Mouse (Mus musculus): ENCODE measurements around the gene Tnfsfm13.
"Not testable (repeated sequence)": the region's sequence is repeated elsewhere in the genome, so short reads cannot be mapped to it uniquely, and the experiment has no call there.

Tnfsfm13 gene

DNA sequence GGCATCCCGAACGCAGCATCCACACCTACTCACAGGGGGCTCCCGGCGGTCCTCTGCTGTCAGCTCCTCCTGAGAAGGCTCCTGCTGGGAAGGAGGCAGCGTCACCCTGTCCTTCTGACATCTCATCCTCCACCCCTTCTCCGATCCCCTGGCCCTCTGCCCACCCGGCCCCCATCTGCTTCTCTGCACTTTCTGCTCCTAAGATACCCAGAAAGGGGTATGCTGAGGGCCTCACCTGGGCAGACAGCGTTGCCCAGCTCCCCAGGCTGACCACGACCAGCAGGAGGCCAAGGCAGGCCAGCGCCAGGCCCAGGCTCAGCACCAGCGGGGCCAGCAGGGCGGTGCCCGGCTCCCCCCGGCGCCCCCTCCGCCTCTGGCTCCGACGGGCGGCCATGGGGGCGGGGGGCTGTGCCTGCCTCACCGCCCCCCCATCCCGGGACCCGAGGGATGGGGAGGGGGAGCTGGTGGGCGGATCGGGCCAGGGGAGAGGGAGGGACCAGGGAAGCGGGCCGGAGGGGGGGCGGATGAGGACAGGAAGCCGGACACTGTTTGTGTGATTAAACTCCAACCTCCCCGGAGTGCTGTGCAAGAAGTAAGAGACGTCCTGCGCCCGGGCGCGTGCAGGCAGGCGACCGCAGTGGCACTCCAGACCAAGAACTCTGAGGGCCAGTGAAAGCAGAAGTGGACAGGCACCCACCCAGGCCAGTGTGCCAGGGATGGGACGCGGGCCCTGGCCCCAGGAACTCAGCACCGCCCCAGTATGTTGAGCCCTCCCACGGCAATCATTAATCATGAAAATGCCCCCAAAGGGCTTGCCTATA is at the start of gene Tnfsfm13, which contains the start of gene Tnfsf12:
Gene Tnfsfm13 (minus strand): TSS at position 738 of the 821 bp plus-strand sequence.
Gene Tnfsf12 (minus strand): TSS at position 489 of the 821 bp plus-strand sequence.
- DNase-seq (ENCODE audit: low read depth, low spot score) = no peak

DNA sequence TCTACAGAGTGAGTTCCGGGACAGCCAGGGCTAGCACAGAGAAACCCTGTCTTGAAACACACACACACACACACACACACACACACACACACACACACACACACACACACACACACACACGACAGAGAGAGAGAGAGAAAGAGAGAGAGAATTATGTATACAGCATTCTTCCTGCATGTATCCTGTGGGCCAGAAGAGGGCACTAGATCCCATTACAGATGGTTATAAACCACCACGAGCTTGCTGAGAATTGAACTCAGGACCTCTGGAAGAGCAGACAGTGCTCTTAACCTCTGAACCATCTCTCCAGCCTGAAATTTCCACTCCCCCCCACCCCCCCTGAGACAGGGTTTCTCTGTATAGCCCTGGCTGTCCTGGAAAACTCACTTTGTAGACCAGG is 35.5 kb upstream of the Tnfsfm13 start:
- not testable (repeated sequence) for DNase-seq (ENCODE audit: low read depth, low spot score)

DNA sequence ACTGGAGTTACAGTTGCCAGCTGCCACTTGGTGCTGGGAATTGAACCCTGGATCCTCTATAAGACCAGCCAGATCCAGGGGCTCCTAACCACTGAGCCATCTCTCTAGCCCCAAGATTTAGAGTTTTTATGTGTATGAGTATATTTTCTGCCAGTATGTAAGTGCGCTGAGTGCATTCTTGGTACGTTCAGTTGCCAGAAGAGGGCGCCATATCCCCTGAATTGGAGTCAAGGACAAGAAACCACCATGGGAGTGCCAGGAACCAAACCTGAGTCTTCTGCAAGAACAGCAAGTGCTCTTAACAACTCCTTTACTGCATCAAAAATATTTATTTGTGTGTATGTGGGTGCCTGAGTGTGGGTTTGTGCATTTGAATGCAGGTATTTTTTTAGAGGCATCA is 33.2 kb upstream of the Tnfsfm13 start:
- DNase-seq (ENCODE audit: low read depth, low spot score) = no peak

DNA sequence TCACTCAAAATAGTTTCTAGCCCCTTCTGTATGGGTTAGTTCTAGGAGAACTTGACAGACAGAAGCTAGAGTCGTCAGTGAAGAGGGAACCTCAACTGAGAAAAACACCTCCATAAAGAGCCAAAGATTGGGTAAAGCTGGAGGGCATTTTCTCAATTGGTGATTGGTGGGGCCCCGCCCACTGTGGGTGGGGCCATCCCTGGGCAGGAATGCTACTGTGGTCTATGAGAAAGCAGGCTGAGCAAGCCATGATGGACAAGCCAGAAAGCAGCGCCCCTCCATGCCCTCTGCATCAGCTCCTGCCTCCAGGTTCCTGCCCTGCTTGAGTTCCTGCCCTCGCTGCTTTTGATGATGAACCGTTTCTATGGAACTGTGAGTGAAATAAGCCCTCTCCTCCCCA is 30.1 kb upstream of the Tnfsfm13 start:
- no peak for DNase-seq (ENCODE audit: low read depth, low spot score)

GRCm38 (mm10) chr11:69723074-69723473 is 27.2 kb upstream of the Tnfsfm13 start:
- DNase-seq (ENCODE audit: low read depth, low spot score) = no peak

DNA sequence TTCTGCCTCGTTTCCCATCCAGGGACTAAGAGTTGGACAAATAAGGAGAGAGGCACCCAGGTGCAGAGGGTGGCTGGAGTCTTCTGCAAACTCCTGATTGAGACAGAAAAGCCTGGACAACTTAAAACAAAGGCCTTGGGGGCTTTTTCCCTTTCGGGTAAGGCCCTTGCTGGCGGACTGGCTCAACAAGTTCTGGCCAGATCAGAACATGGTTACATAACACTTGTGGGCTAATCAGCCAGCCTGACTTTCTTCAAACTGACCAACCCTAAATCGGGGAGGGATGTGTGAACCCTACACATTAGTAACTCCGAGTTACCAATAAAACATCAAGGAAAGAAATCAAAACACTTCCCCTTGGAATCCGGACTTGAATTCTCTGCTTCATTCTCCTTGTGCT is 25.0 kb upstream of the Tnfsfm13 start:
- DNase-seq (ENCODE audit: low read depth, low spot score) = no peak

DNA sequence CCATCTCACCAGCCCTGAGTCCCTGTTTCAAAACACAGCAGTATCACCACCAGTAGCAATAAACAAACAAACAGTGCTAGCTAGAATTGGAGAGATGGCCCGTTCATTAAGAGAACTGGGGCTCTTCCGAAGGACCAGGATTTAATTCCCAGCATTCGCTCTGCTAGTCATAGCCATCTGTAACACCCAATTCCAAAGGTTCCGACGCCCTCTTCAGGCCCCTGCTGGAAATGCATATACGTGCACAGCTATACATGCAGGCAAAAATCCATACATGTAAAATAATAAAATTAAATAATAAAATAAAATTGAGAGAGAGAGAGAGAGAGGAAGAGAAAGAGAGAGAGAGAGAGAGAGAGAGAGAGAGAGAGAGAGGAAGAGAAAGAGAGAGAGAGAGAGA is 23.5 kb upstream of the Tnfsfm13 start:
- DNase-seq (ENCODE audit: low read depth, low spot score) = no peak

- no peak for DNase-seq (ENCODE audit: low read depth, low spot score)
These were observed 22.8 kb upstream of the Tnfsfm13 start for GRCm38 (mm10) chr11:69718661-69719060.

GRCm38 (mm10) chr11:69716953-69717352 is 21.1 kb upstream of the Tnfsfm13 start:
- no peak for DNase-seq (ENCODE audit: low read depth, low spot score)

DNA sequence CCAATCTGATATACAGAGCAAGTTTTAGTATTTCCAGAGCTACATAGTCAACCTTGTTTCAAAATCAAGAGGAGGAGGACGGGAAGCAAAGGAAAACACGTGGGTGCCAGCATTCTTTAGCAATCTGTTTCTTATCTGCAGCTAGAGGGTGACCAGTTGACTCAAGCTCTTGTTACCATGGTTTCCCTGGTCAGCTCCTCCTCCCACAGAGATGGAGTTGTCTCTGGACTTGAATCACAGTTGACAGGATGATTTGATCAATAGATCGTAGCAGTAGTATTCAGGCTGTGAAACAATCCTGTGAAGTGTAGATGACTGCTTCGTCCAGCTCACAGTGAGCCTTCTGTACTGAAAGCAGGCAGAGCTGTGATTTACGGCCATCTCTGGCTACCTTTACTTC is 20.0 kb upstream of the Tnfsfm13 start:
- no peak for DNase-seq (ENCODE audit: low read depth, low spot score)

- DNase-seq (ENCODE audit: low read depth, low spot score) = no peak
These were observed 19.6 kb upstream of the Tnfsfm13 start for GRCm38 (mm10) chr11:69715482-69715881.

- DNase-seq (ENCODE audit: low read depth, low spot score) = no peak
These were observed 18.9 kb upstream of the Tnfsfm13 start for GRCm38 (mm10) chr11:69714636-69715329.

GRCm38 (mm10) chr11:69712954-69713672 is 17.2 kb upstream of the Tnfsfm13 start:
- DNase-seq (ENCODE audit: low read depth, low spot score) = no peak

- DNase-seq (ENCODE audit: low read depth, low spot score) = no peak
These were observed 15.2 kb upstream of the Tnfsfm13 start for GRCm38 (mm10) chr11:69711082-69711481.

DNA sequence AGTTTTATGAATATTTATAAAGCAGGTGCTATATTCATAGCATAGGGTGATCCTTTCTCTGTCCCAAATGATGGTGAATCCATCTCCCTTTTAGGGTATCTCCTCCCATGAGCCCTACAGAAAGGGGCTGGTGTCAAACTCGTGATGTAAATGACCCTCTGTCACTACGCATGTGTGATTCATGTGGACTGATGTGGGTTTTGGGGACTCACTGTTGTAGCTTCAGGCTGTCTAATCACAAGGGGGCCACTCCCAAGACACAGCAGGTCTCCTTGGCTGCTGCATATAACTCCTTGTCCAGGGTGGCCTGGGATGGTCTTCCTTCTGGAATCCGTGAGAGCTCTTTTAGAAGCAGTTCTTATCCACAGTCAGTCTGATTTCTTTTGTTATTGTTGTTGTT is 14.6 kb upstream of the Tnfsfm13 start:
- no peak for DNase-seq (ENCODE audit: low read depth, low spot score)

DNA sequence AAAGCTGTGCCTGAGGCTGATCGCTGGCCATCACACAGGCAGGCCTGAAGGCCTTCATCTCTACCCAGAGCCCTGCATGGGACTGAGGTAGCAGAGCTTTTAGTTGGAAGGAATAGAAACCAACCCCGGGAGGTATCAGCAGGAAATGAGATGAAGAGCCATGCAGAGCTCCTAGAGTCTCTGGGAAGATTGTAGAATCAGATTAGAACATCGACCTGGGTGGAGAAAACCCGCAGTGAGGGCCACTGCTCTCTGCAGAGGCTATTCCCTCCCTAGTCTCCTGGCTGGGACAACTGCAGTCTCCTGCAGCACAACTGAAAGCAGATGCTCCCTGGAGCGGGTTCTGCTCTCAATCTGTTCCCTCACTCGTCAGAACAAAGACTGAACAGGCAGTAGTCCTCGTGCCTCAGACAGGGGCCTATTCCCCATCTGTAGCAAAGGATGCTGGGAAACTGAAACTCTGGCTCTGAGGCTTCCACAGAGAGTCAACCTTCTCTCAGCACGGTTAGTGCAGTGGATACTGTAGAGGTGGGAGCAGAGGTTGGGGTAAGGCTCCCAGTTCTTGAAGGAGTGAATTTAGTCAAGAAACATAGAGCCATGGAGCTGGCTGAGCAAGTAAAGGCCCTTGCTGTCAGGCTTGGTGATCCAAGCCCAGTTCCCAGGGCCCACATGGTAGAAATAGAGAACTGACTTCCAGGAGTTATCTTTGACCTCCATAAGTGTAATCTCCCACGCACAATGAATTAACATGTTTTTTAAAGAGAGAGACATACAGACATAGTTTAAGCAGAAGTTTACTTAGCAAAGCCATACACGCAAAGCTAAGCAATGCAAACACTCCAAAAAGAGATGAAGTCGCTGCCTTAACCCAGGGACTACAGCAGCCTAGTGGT is 13.9 kb upstream of the Tnfsfm13 start:
- no peak for DNase-seq (ENCODE audit: low read depth, low spot score)

DNA sequence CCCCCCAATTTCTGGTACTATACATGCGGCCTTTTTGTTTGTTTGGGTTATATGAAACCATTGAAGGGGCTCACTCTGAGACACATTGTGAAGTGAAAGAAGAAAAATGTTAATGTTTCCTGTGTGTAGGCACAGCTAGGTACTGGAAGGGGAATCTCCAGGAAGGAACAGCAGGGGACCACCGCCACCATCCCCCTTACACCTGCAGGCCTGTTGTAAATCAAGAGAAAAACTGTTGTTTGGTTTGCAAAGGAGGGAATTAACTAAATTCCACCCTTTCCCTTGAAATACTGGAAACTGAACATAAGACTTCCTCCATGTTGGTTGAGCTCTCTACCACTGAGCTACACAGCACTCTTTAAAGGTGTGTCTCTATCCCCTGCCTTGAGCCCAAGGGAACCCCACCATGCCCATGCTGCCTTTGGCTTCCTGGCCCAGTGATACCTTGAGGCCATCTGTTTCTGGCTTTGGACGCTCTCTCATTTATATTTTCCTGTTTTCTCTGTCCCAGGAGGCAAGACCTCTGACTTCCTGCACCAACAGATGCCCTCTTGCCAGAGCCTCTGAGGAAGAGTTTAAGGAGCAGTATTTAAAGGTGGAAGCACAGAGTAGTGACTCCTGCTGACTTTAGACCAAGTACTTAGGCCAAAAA is 12.8 kb upstream of the Tnfsfm13 start:
- DNase-seq (ENCODE audit: low read depth, low spot score) = no peak

DNA sequence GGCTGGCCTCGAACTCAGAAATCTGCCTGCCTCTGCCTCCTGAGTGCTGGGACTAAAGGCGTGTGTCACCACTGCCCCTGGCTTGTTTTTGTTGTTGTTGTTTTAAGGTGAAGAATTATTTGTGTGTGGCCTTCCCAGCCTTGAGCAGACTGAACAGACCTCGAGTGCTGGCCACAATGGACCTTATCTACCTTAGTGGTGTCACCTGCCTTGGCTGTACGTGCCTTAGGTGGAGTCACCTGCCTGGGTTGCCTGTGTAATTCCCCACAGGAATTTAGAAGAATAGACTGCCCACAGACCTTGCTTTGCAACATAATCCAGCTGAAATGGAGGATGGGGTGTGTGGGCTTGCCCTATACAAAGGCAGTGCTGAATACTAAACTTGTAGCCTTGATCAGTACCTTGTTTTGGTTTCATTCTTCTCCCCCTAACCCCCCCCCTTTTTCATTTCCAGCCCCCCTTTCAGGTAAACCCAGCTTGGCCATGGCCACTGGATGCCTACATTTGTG is 12.0 kb upstream of the Tnfsfm13 start:
- no peak for DNase-seq (ENCODE audit: low read depth, low spot score)

DNA sequence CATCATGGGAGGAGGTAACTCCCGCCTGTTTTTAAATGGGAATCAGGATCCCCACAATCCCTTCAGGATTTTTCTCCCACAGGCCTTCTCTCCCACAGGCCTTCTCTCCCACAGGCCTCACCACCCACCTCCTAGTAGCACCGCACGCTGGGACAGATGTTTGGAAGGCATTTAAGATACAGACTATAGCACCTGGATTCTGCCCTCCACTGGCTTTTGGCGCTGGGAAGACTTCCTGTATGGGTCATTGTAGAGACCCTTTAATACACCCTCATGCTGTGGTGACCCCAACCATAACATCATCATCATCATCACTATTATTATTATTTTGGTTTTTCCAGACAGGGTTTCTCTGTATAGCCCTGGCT is 11.6 kb upstream of the Tnfsfm13 start:
- no peak for DNase-seq (ENCODE audit: low read depth, low spot score)

- no peak for DNase-seq (ENCODE audit: low read depth, low spot score)
These were observed 11.0 kb upstream of the Tnfsfm13 start for GRCm38 (mm10) chr11:69706775-69707479.

All from brain, embryonic 18.5 days (tissue).